Mouse (Mus musculus): ENCODE measurements at regions not wholly inside any gene's neighbourhood (a gene's known extent, or its start where the extent isn't known, plus 50 kb on each side); places are given as distances from the start of the nearest gene placed in this dataset.

DNA sequence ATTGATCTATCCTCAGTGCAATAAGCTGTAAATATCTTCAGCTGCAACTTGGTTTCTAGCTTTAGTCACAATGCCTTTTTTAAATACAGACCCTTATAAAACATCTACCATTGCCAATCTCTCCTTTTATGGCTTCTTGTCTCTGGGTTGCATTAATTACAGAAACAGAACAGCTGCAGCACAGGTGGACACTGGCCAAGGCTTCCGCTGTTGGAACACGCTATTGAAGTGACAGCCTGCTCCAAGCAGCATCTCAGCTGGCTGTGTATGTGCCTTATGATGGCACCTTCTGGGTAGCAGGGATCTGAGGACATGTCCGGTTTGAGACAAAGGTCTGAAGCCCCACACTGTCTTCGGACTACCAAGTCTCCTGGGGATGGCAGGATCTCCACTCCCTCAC lies 207.1 kb upstream of the Plpp4 start:
- DNase-seq, result no peak

DNA sequence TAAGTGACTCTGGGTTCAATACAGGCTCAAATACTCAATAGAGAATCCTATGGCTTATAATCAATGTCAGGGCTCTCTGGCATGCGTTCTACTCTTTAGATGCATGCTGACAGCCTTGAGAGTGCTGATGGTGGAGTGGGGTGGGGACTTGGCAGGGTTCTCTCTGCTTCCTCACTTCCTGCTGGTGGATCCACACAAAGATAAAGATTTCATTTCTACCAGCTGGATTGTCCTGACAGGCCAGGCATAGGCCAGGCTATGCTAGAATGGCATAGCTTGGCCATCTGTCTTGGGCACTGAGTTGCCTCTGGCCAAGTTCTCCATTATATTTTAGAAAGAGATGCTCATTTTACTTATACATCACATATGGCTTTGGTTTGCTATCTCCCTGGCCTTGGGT lies 206.2 kb upstream of the Plpp4 start:
- no peak for DNase-seq

- DNase-seq, result no peak
Measured at GRCm38 (mm10) chr7:129066891-129067290, 189.9 kb upstream of the Plpp4 start.

DNA sequence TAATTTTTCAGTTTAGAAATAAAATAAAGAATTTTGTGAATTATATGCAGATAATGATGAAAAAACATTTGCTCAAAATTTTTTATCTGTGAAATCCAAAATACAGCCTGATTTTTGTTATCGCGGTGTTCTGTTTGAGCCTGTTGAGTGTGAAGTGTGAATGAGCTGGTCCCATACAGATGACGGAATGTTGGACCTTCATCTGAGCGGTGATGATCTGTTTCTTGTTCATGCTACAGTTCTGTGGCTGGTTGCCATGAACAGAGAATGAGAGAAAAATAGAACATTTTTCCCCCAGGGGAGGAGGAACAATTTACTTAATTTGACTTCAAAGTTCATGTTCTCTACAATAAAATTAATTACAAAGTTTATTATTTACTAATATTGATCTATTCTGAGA lies 188.7 kb upstream of the Plpp4 start:
- DNase-seq, result no peak

DNA sequence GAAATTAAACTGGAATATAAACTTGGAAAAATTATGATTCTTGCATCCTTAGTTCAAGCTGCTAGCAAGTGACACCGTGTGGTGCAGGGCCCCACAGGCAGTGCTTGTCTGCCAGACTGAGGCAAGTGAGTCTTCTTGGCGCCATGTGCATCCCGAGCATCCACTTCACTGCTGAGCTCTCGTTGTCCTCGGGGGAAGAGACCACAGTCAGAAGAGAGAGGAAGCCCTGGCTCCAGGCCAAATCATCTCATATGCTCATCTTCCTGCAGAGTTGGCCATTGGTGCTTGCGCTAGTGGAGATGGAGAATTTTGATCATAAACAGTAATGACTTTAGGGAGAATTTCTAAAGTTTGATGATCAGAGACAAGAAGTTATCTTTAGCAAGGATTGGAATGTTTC lies 177.0 kb upstream of the Plpp4 start:
- no peak for DNase-seq

DNA sequence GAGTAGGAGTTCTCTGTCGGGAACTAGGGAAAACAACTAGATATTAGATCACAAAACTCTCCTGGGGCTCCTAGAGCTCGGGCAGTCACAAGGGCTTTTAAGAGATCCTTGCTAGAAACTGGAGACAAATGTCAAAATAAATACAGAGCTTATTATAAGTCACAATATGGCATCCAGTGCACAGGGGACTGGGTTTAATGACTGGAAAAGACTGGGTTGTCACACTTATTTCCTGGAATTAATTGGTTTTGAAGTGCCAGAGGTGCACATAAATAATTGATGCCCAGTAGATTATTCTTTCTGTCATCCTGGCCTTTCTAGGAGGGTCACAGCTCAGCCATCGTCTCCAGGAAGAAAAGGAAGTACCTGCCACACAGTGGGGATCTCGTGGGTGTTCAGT lies 165.4 kb upstream of the Plpp4 start:
- no peak for DNase-seq

DNA sequence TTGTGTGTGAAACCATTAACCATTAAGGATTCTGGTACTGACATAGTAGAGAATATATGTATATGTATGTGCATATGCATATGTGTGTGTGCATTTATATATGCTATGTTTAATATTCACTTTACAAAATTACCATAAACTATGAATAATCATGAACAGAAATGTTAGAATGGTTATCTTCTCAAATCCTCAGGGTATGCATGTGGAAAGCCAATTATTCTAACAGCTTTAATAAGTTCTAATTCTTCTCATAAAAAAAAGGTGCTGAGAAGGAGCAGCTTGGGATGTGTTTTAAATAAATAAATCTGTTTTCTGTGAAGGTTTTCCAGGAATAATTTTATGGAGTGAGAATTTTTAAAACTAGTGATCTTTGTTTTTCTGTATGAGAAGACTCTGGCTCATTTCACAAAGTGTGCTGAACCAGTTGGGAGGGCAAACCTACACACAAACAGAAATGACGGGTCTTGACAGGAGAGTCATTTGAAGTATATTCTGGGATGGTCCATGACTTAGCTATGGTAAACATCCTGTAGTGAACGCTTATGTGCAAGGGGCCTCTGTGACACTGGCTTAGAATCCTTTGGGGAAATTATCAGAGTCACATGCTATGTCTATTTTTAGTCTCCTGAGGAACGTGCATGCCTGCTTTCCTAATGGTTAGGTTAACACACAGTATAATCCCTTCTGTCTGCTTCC lies 160.3 kb upstream of the Plpp4 start:
- no peak for DNase-seq

DNA sequence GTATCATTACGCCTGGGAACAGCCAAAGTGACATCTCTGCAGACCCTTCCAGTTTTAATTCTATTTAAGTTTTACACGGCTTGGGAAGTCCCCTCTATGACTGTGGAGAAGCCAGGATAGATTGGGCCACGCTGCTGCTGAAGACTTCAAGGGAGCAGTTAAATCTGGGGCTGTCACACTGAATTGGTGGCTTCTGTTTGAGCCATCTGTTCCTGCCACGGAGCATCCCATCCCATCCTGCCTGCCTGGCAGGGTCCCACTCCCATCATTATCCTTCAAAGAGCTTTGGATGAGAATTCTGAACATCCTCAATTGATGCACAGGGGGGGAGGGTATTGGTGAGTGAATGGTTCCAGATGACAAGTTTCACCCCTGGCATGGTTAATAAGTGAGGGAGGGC lies 154.4 kb upstream of the Plpp4 start:
- DNase-seq, result no peak

GRCm38 (mm10) chr7:129134176-129134575 lies 122.7 kb upstream of the Plpp4 start:
- no peak for DNase-seq

- no peak for DNase-seq
Measured at GRCm38 (mm10) chr7:129134661-129135215, 122.1 kb upstream of the Plpp4 start.

DNA sequence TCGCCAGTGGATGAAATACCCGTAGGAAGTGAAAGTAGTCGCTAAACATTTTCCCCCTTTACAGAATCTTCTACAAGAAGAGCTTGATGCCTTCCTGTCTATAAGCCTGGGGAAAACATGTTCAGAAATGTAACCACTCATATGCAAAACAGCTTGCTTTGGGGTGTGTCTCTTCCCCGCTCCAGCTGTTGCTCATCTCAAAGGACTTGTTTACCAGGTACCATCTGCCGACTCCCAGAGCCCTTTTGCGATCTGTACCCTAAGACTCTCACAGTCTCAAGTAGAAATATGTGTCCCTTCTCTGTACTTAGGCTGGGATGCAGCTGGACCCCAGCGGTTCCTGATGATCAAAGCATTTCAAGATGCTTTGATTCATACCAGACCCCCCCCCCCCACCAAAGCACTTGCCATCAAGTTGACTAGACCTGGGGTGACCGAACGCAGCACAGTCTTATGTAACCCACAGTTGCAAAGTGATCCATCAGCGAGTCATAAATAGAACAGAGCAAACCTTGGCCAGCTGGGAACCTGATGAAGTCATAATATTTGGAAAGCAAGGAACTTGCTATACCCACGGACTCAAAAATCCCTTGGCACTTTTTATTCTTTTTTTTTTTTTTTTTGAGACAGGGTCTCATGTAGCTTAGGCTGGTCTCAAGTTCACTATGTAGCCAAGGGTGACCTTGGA lies 119.4 kb upstream of the Plpp4 start:
- no peak for DNase-seq

- no peak for DNase-seq
Measured at GRCm38 (mm10) chr7:129141942-129142598, 114.8 kb upstream of the Plpp4 start.

DNA sequence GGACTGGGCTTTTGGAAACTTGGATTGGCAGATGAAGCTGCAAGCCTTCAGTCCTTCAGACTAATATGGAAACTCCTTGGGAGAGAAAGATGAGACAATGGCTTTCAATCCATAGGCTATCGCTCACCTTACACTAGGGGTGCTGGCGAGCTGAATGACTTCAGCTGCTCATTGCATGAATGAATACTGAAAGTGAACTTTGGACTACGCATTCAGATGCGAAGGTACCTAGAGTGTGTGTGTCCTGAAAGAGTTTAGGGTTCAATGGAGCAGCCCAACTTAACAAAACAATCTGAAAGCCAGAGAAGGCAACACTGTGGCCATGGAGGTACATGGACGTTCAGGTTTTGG lies 114.3 kb upstream of the Plpp4 start:
- no peak for DNase-seq

- no peak for DNase-seq
Measured at GRCm38 (mm10) chr7:129155577-129155976, 101.3 kb upstream of the Plpp4 start.

DNA sequence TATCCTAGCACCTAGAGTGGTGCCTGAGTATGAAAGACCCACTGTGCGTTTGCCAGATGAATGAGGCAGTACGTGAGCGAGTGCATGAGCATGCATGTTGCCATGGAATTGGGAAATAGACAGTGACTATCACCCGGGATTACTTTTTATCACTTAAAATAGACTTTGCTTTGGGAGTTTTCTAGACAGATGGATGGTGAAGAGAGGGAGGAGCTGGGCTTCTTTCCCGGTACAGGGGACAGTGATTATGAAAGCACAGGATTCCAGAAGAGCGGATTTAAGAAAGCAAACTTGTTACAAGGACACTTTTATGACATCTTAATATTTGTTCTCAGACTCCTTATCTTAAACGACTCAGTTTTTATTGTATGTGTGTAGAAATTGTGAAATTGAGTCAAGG lies 86.9 kb upstream of the Plpp4 start:
- no peak for DNase-seq

GRCm38 (mm10) chr7:129190933-129191332 lies 65.9 kb upstream of the Plpp4 start:
- DNase-seq, result no peak

GRCm38 (mm10) chr7:129207029-129207428 lies 49.8 kb upstream of the Plpp4 start:
- no peak for DNase-seq

All from cerebellum, adult 11 months (tissue).